Mouse (Mus musculus) heart, postnatal 10 days (tissue): Measurements from ENCODE around the gene Cfap61. TPM values are rescaled to one million over a fixed set of nuclear protein-coding genes. Genes with fewer than 3 reads are reported as not detected.
A peak's percentile ranks its signal among the peaks of the same experiment; 100 is the strongest.

Experiments
- DNase-seq, 2 experiments: peaks; one replicate each; pipeline ENCODE4 v3.0.0; 2021
- intact Hi-C: fragments of 180-260 bp; cut with DNase I; formaldehyde crosslinking; loops from one replicate; pipeline ENCODE4 v1.15.1; 2025
- total RNA-seq, 2 experiments: library from RNA; stranded (reverse); gene quantifications; 2 replicates each; pipeline ENCODE4 v1.2.3; 2021

Gene Cfap61
- total RNA-seq, 2 experiments from 2014 or later: 1.0 to 1.7 TPM

DNA sequence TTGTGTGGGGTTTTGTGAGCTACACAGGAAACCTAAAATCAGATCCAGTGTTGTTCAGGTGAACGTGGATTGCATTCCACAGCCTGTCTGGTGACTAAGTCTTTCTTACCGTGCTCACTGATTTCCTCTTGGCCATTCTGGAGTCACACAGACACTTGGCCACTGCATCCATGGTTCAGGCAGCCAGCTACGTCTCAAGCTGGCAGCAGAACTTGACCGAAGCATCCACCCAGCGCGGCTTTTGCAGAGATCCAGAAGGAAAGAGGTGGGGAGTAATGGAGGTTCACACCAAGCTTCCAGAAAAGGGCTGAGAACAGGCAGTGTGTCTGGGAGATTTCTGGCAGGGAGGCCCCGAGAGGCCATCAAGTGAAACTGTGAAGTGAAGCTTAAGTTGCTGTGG is 187.0 kb downstream of the Cfap61 start:
- intact Hi-C loops: no loop called here
- no peak for DNase-seq

DNA sequence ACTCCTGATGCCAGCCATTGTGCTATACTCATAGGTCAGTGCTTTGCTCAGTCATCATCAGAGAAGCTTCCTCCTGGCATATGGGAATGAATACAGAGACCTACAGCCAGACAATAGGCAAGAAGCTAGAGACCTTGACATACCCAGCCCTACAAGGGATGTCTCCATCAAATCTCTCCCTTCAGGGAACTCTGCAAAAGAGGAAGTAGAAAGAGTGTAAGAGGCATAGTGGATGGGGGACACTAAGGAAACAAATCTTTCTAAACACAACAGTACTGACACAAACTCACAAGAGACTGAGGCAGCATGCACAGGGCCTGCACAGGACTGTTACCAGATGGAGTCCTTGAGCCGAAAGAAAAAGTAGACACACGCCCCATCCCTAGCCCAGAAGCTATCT is 190.5 kb downstream of the Cfap61 start:
- no peak for DNase-seq

DNA sequence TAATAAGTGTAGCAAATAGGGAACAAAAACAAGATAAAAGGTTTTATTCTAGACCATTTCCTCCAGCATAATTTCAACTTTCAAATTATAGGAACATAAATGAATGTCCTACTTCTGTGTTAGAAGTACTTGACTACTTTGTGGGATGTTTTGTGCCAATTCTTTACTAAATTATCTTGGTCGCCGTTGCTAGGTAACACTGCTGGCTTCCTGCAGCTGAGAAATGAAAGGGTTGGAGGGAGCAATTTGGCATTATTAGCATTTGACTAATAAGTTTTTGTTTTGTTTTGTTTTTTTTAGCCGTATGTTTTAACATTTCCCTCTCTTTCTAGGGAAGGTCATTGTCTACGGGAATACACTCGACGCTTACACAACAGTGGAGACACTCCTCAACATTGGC is 194.0 kb downstream of the Cfap61 start:
- intact Hi-C loops: no loop called here
- no peak for DNase-seq

More for the DNA sequence above, 190.5 kb downstream of the Cfap61 start:
- intact Hi-C loops: no loop called here

DNA sequence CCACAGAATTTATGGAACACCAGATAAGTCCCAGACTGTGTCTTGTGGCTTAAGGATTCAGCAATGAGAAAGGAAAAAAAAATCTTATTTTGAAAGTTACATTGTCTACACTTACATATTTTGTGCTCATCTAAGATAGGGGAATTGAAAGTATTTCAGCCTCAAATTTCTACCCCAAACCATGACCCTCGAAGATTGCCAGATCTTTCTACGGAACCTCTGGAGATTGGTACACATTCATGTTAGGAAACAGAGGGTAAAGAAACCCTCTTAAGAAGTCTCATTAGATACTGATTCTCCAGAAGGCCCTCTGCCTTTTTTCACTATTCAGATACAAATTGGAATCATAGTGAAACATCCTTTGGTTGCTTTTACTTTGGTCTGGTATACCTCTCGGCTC is 195.9 kb downstream of the Cfap61 start:
- intact Hi-C loops: no loop called here
- DNase-seq: no peak

DNA sequence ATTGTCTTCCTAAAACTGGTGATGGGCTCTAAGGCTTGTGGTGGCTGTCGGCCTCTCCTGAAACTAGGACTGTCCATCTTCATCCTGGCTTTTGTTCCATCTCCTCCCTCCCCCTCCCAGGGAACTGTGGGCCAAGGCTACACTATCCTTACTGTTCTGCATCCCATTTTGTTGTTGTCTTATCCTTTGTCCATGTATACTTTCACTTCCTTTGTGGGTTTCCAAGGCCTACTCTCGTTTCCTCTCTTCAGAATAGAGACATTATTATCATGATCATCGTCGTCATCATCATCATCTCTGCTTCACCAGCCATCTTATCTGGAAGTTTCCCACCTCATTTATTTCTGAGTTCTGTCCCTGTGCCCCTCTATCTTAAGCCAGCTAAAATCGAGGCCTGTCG is 199.7 kb downstream of the Cfap61 start:
- no peak for DNase-seq
- intact Hi-C loops: no loop called here

DNA sequence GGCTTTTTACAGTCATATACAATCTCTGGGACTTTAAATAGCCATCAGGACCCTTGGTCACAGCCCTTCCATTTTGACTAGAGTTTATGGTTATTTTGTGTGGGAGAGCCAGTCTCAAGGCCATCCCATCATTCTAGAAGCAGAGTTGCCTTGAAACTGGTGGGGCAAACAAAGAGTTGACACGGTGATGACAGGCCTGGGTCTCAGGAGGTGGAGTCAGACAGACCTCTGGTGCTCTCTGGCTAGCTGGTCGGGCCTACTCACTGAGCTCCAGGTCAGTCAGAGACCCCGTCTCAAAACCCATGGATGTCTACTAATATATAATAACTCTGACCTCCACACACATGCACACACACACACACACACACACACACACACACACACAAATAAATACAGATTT is 206.1 kb downstream of the Cfap61 start:
- intact Hi-C loops: no loop called here
- DNase-seq: no peak

DNA sequence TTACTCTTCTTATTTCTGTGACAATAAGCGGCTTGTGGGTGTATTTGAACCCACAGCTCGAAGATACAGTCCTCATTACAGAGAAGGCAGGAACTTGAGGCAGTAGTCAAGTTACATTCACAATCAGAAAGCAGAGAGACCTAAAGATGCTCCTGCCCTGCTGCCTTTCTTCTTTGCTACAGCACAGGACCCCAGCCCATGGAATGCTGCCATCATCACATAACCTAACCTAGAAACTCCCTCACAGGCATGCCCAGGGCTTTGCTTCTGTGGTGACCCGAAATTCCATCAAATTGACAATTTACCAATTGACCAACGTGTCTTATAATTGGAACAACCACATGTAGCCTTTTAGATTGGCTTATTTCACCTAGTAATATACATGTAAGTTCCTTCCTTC is 212.7 kb downstream of the Cfap61 start:
- intact Hi-C loops: no loop called here
- no peak for DNase-seq

DNA sequence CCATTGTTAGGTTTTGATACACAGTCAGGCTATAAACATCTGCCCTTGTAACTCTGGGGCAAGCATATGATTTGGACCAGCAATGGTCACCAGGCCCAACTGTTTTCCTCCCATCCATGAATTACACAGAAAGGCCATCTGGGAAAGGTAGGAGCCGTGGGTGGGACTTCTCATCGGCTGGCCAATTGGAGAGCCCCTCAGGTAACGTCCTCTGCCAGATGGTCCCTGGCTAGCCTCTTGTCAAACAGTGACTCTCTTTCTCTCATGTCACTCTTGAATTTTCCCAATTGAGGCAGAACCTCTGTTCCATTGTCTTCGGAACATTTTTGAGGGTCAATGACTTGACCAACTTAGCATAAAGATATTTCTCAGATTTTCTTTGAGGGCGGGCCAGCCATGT is 213.2 kb downstream of the Cfap61 start:
- intact Hi-C loops: no loop called here
- no peak for DNase-seq

DNA sequence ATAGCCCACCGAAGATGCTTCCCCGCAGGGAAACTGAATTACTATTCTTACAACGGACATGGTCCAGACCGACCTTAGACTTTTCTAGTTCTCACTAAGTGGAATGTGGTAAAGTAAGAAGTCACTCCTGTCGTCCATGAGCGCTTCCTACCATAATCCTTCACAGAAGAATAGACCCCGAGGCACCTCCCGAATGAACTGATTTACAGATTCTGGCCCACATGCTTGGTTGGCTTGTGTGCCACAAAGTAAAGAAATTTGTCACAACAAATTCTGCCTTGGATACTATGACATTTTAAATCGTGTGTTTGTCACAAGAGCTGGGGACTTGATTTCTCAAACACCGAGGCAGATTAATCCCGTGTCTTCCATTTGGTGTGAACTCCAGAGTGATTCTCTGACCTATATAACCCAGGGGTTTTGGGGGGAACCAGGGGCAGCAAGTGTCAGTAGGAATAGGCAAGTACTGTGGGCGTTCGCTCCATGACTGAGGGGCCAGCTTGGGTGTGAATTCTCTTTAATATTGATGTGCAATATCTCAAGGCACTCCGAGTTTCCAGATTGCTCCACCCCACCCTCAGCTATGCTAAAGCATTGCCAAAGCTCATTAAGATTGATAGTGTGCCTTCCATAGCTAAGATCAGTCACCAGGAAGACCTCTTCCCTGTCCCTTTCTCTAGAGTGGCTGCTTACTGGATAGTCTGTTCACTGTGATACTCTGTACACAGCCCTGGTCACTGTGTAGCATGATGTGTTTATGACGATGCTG is 214.8 kb downstream of the Cfap61 start:
- intact Hi-C loops: no loop called here
- DNase-seq: no peak

DNA sequence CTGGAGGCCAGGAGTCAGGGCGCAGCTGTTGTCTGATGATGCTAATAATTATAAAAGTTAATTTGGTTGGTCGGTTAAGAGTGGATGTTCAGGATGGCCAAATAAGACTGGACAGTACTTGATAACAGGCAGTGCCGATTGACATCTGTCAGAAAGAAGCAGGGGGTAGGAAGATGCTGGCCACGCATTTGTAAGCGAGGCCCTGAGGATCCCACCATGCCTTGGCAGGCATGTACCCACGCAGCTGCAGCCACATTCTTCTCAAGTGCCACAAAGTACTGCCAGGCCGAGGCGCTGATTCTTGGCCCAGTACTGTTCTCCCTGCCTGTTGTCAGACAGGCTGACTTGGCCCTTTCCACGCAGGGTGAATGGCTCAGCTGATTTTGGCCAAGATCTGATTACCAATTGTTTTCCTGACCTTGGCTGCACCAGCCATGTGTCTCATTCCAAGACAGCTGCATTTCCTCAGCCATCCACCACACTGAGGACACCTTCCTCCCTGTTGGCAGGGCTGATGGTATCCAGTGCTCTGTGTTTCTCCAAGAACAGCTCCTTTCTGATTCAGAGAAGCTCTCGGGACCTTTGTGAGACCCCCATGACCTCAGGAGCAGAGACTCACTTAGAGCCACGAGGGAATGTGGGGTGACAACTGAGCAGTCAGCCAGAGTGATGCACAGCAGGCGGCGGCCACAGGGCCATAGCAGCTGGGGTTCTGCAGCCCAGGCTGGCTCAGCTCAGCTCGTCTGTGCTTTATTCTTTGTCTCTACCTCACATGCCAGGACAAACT is 233.6 kb downstream of the Cfap61 start:
- intact Hi-C loops: no loop called here

DNA sequence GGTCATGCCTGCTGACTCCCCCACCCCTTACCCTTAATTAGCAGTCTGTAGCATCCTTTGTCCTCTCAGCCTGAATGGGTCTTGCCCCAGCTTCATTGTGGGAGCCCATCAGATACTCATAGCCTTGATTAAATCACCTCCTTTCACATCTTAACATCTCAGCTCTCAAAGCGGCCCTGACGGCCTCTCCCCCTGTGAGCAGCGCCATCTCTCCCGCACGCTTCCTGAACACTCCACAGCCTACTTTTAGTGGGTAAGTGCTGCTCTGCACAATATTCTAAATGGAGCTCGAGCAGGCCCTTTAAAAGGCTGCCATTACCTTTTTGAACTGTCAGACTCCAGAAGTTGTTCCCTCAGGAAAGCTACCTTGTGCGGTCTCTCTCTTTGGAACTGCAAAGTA is 234.9 kb downstream of the Cfap61 start:
- no peak for DNase-seq
- intact Hi-C loops: no loop called here

More for the DNA sequence above, 233.6 kb downstream of the Cfap61 start:
- peak; percentile 7 to 15 for DNase-seq

DNA sequence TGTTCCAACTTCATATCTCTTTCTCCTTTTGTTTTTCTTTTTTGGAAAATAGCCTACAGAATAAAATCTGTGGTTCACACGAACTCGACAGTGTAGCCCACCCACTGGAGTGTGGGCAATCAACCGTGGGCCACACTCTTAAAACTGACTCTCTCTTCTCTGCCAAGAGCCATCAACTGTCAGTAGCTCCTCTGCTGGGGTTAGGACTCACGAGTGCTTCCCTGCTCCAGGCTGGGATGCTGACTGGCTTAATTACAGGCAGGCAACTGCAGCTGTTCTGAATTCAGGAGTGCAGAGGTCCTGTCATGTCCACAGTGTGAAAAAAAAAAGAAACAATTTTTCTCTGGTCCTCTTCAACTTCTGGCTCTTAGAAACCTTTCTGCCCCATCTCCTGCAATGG is 237.5 kb downstream of the Cfap61 start:
- intact Hi-C loops: no loop called here
- DNase-seq: no peak

DNA sequence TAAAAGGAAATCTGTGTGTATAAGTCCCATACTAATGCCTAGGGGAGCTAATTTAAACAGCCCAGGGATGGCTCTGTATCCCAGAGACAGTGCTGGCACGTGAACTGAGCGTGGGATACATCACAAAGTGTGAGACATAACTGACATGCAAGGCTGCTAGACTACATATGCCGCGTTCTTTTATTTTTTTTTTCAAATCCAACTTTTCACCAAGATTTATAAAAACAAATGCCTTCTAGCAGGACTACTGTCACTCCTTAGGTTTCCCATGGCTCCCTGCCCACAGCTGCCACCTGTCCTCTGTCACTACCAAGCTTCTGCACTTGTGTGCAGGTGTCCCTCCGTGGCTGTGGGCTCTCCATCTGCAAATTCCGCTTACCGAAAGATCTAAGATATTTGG is 239.6 kb downstream of the Cfap61 start:
- no peak for DNase-seq
- intact Hi-C loops: no loop called here

DNA sequence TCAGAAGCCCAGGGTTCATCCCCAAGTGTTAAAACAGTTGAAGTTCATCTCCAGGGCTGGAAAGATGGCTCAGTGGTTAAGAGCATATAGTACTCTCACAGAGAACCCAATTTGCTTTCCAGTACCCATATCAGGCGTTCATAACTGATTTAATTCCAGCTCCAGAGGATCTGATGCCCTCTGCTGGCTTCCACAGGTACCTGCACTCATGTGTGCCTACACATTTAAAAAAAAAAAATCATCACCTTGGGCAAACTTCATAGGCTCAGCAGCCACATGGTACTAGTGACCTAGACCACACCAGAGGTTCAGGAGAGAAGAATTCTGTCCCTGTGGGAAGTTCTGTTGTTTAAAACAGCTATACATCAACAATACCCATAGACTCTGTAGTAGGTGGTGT is 244.1 kb downstream of the Cfap61 start:
- DNase-seq: no peak
- intact Hi-C loops: no loop called here

DNA sequence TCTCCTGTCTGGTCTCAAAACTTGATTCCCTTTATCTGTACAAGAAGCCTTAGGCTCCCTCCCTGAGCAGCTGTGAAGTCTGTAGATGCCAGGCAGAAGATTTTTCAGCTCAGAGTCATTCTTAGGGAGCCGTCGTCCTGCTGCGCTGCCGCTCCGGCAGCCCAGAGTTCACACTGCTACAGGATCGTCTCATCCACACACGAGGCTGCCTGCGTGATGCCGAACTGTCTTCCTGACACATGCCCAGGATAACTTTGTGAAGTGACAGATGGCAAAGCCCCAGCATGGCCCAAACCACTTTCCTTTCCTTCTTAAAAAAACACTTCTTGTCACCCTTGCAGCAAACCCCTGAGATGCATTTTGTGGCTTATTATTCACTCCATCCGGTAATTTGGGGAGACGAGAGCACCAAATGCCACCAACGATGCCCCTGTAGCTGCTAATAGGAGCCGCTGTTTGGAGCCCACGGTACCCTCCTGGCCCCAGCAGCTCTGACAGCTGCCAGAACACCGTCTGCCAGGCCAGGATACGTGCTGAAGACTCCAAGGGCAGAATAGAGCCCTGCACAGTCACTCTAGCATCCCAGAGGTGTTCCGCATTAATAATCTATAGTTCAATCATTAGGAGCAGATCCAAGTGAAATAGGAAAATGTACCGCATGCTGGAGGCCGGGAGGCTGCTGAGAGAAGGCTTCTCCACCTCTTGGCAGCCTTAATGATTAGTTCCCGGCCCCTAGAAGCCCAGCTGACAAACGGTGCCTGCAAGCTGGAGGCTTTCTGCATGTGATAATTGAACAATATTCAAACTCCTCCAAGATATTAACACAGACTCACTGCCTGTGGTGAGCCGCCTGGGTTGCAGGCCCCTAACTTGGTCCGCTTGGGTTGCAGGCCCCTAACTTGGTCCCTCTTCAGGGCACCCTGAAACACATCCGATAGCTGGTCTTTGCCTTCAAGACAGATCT is 249.5 kb downstream of the Cfap61 start:
- intact Hi-C loops: no loop called here
- no peak for DNase-seq

DNA sequence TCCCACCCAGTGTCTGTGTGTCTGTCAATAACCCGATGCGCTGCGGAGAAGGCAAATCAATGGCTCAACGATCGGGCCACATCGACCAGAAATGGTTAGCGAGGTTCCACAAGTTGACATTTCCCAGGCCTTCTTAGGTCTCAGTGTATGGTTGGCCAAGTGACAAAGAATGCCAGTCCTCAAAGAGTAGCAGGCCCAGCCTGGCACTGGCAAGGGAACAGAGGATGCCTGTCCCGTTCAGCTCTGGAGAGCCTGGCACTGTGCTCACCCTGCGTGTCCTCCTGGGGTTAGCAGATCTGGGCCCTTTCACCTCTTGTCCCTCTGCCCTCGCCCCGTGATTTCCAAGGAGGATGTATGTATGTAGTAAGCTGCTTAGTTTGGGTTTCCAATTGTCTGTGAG is 261.5 kb downstream of the Cfap61 start:
- intact Hi-C loops: no loop called here
- no peak for DNase-seq

DNA sequence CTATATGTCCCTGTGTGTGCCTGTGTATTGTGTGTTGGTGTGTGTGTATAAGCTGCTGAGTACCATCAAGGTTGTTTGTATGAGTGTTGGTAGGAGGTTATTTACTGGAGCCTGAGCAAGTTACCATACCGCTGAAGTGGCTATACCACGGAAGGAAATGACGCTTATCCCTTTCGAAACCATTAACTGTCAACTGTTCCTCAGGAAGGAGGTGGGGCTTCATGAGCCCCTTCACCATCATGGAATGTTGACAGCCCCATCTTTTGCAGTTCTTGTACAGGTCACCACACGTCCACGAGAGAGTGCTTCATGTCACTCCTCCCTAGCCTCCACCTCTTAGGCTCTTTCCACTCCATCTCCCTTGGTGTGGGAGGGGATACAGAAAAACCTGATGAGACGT is 263.4 kb downstream of the Cfap61 start:
- no peak for DNase-seq
- intact Hi-C loops: no loop called here

DNA sequence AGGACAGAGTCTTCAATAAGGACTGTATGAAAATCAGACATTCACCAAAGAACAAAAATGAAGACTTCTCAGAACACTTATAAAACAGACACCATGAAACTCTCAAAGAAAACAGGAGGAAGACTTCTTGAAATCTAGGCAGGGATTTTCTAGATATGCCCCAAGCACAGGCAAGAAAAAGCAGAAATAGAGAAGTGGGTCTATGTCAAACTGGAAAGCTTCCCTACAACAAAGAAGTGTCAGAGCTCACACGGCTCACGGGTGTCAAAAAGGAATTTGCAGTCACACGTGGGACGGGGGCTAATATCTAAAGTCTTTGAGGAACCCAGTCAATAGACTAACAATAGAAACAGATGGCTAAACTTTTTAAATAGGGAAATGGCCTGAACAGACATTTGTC is 276.4 kb downstream of the Cfap61 start:
- DNase-seq: no peak
- intact Hi-C loops: loop anchor here (5.0 kb wide), 1 partner anchor 254 kb away; no protein-coding TSS in a partner anchor

DNA sequence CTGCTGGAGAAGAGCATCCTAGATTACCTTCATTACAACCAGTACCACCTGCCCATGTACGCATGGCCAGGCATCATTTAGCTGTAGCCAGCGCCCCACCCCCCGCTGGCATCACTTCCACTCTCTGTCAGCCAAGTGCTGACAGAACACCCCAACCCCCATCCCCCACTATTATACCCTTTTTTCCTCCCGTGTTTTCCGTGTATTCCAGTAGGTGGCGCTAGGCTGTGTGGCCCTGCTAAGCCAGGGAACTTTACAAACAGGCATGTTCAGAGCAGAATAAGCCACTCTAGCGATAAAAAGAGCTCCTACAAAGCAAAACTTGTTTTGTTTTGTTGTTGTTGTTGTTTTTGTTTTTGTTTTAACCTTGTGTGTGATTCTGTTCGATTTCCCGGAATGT is 280.1 kb downstream of the Cfap61 start:
- peak; percentile 39 to 52 for DNase-seq
- intact Hi-C loops: loop anchor here (5.0 kb wide), 1 partner anchor 257 kb away; no protein-coding TSS in a partner anchor

DNA sequence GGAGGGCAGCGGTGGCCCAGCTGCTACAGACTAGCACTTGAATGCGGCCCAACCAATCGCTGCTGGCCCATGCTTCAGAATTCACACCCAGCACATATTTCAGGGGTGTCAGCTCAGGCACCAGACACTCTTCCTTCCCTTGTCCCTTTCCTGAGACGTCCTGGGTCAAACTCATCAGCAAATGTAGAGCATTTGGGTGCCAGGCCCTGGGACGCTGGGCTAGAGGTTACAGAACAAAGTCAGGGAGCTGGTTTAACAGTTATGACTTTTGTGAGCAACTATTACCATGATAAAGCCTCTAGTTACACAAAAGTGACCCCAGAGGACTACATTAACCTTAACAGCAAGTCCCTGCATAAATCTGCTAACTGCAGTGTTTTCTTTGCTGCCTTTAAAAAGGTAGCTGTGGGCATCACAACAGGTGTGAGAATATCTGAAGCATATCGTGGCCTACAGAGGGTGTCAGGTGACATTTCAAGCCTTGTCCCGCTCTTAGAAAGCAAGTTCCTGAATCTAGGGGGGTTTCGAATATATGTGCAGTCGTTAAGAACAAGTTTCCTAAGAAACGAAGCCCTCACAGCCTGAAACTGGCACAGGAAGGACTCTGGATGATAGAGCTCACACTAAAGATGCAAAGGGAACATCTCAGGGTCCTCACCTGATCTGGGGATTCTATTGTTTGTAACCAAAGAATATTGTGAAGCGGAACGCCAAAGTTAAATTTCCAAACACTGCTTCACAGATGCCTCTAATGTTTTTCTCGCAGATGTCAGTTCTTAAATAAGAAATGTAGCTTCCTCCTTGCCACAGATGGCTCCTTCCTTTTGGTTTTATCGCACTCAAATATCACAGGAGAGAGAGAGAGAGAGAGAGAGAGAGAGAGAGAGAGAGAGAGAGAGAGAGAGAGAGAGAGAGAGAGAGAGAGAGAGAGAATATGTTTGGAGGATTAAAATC is 281.8 kb downstream of the Cfap61 start:
- no peak for DNase-seq
- intact Hi-C loops: loop anchor here (2.0 kb wide), 1 partner anchor 198 kb away; no protein-coding TSS in a partner anchor
